Mouse (Mus musculus) brown adipose tissue, adult 24 weeks (tissue): ENCODE measurements around the gene Slc41a3. TPM values are rescaled to one million over a fixed set of nuclear protein-coding genes. Genes with fewer than 3 reads are reported as not detected.

Experiments used
- polyA plus RNA-seq: library from polyadenylated mRNA; stranded (reverse); fragments of >200 nt; gene quantifications from 2 replicates; pipeline ENCODE4 v1.2.4, GENCODE M21; 2012; ENCODE audit not compliant: missing spikeins, insufficient read depth, insufficient read length

Slc41a3 gene
- polyA plus RNA-seq, 1 experiment, result 2.3 TPM

Other genes starting within 250 kb of the Slc41a3 start
- gene Zxdc, start 235.2 kb upstream of the Slc41a3 start, polyA plus RNA-seq, result 5.4 and 5.7 TPM in 2 replicates
- 1.6 TPM in 1 of 2 replicates, not detected in the other for gene Cfap100, start 175.9 kb upstream of the Slc41a3 start, polyA plus RNA-seq
- 14.5 and 19.8 TPM in 2 replicates for gene Klf15, start 142.1 kb upstream of the Slc41a3 start, polyA plus RNA-seq
- 46.2 and 52.8 TPM in 2 replicates for gene Aldh1l1, start 118.3 kb upstream of the Slc41a3 start, polyA plus RNA-seq